Mouse (Mus musculus) small intestine, adult 2 months (tissue): ENCODE measurements around the gene Aldh9a1.

Source experiments
- CTCF ChIP-seq: fragments of 200-500 bp; IDR thresholded peaks from 2 replicates; pipeline ENCODE4 v1.5.1; 2012; ENCODE audit warnings: low read depth, mild to moderate bottlenecking, control low read depth, inconsistent platforms, low read length, moderate library complexity, mixed read lengths; ENCODE audit not compliant: insufficient replicate concordance, insufficient read length; ENCODE audit errors: extremely low read depth
- POLR2A ChIP-seq: fragments of 200-500 bp; IDR thresholded peaks from 2 replicates; pipeline ENCODE4 v1.6.1; 2012; ENCODE audit warnings: low read depth, mild to moderate bottlenecking, control low read depth, inconsistent platforms, low read length, moderate library complexity

GRCm38 (mm10) chr1:167340910-167341528, 8.8 kb upstream of the Aldh9a1 start:
- no peak for TF ChIP-seq CTCF
- no peak for TF ChIP-seq POLR2A
